In genomic region chr5:122191269-122192063, GRCm38 (mm10) we compare ENCODE assay signal across 22 mouse cellular contexts. TPM values are rescaled to one million over a fixed set of nuclear protein-coding genes. Genes with fewer than 3 reads are reported as not detected.
DNase-seq lines count a peak whose midpoint lies in the region; ATAC-seq and TF ChIP-seq lines count a peak whose summit lies in the region.
"Had no signal": no experiment of that assay in that cellular context is flagged by ENCODE, and none has a peak within 500 bp of the region (broad histone marks: within the 10 kb centered on the region; RNA-seq: fewer than 3 reads in every experiment).

No protein-coding gene starts in this region.

- H3K9me3 ChIP-seq in ES-Bruce4 (replicated peaks; ENCODE audit: control insufficient read depth, insufficient read depth, low read length, poor library complexity, severe bottlenecking): 0 out of 2 replicates have a peak, but pooled peaks cover 3% of the 10 kb centered on the region
- H3K9me3 ChIP-seq in kidney, embryonic 14.5 days (ENCODE audit: control insufficient read depth, low read length): no peaks in the 10 kb centered on the region
- H3K9me3 ChIP-seq: midbrain, embryonic 12.5 days; neural tube, embryonic 13.5 days had no signal

- H3K4me3 ChIP-seq in ES-Bruce4 (ENCODE audit: low read depth, low read length): no peak overlapping the region
- no peak overlapping the region for H3K4me3 ChIP-seq in kidney, embryonic 14.5 days (ENCODE audit: low read length)
- H3K4me3 ChIP-seq: layer of hippocampus, adult 2 months; midbrain, embryonic 12.5 days; neural tube, embryonic 13.5 days had no signal

- peak; percentile 95 for DNase-seq in R1 (ENCODE audit: low read depth, low spot score)
- DNase-seq in kidney, postnatal 4 days: peak; percentile 44 to 68
- no peak for DNase-seq in layer of hippocampus, adult 18-20 months (ENCODE audit: low spot score in 2 of 2)
- no peak for DNase-seq in cerebellum, postnatal 4 days (ENCODE audit: low spot score in 2 of 2)
- DNase-seq: adrenal gland, postnatal 36 days; cerebellum, postnatal 10 days; heart, postnatal 4 days; left cerebral cortex, postnatal 4 days; lung, adult 2 months; right cerebral cortex, postnatal 14 days had no signal

- no peaks in the 10 kb centered on the region for H3K27me3 ChIP-seq in ES-Bruce4 (ENCODE audit: control insufficient read depth, insufficient read depth, low read length, poor library complexity, severe bottlenecking)
- H3K27me3 ChIP-seq in kidney, embryonic 14.5 days (ENCODE audit: control insufficient read depth, insufficient read depth, low read length): no peaks in the 10 kb centered on the region
- H3K27me3 ChIP-seq: midbrain, embryonic 12.5 days; neural tube, embryonic 13.5 days had no signal

- no peaks in the 10 kb centered on the region for H3K36me3 ChIP-seq in ES-Bruce4 (ENCODE audit: control insufficient read depth, insufficient read depth, low read length, poor library complexity, severe bottlenecking)
- no peaks in the 10 kb centered on the region for H3K36me3 ChIP-seq in kidney, embryonic 14.5 days (ENCODE audit: control insufficient read depth, insufficient read depth, low read length)
- H3K36me3 ChIP-seq: midbrain, embryonic 12.5 days; neural tube, embryonic 13.5 days had no signal

- 54% methylated on average over 12 of the region's 12 CpGs for WGBS in kidney, embryonic 14.5 days

- H3K9ac ChIP-seq in ES-Bruce4 (ENCODE audit: low read depth, poor library complexity, severe bottlenecking): no peak overlapping the region
- no peak overlapping the region for H3K9ac ChIP-seq in kidney, embryonic 14.5 days (ENCODE audit: low read depth, low read length)
- H3K9ac ChIP-seq: midbrain, embryonic 12.5 days; neural tube, embryonic 13.5 days had no signal

- no peak for TF ChIP-seq CTCF in ES-Bruce4 (IDR thresholded peaks at IDR 0.05; ENCODE audit: low read depth, low read length)

- TF ChIP-seq EP300 in ES-Bruce4 (IDR thresholded peaks at IDR 0.05; ENCODE audit: insufficient read depth, low read depth, low read length): peak; percentile 99

- peak; percentile 43; the same call in 1 of the 2 replicates for ATAC-seq in kidney, embryonic 14.5 days (ENCODE audit: low FRiP score, low TSS enrichment)
- no peak for ATAC-seq in erythroid progenitor cell, adult 5-6 weeks (replicated peaks; ENCODE audit: low FRiP score, poor library complexity, severe bottlenecking)
- ATAC-seq: forebrain, embryonic 14.5 days; hindbrain, embryonic 16.5 days had no signal

- TF ChIP-seq POLR2A in ES-Bruce4 (IDR thresholded peaks at IDR 0.05; ENCODE audit: insufficient read depth, low read length): no peak

- H3K27ac ChIP-seq in ES-Bruce4 (ENCODE audit: insufficient read depth, low read length): peak overlapping the region; percentile 84
- H3K27ac ChIP-seq in kidney, embryonic 14.5 days (ENCODE audit: low read depth, low read length): no peak overlapping the region
- H3K27ac ChIP-seq: layer of hippocampus, adult 2 months; macrophage; midbrain, embryonic 12.5 days; neural tube, embryonic 13.5 days had no signal

- peaks cover 7% of the 10 kb centered on the region for H3K4me1 ChIP-seq in ES-Bruce4 (ENCODE audit: control insufficient read depth, insufficient read depth, low read length)
- no peaks in the 10 kb centered on the region for H3K4me1 ChIP-seq in kidney, embryonic 14.5 days (ENCODE audit: control insufficient read depth, insufficient read depth, low read length)
- H3K4me1 ChIP-seq: midbrain, embryonic 12.5 days; neural tube, embryonic 13.5 days had no signal

- no peak overlapping the region for H3K4me2 ChIP-seq in kidney, embryonic 14.5 days (replicated peaks; ENCODE audit: low read depth, low read length)
- H3K4me2 ChIP-seq: midbrain, embryonic 12.5 days; neural tube, embryonic 13.5 days had no signal

RNA-seq across cellular contexts. Expression of gene Hvcn1, which starts 15.1 kb away (rescaled TPM):
- 10.6 and 11.8 TPM in 2 replicates for polyA plus RNA-seq in ES-Bruce4 (2011; ENCODE audit: insufficient read depth, insufficient read length, low read depth, missing spikeins)
- 12.7 TPM in 2 replicates for polyA plus RNA-seq in kidney, embryonic 14.5 days (2014; fragmentation: Nextera tagmentation; extraction: Ambion mirVana)
- 1 to 10 TPM; 2.4 to 3.1 TPM for total RNA-seq in layer of hippocampus, adult 18-20 months (2021)
- 24.9 and 29.8 TPM in 2 replicates for total RNA-seq in erythroid progenitor cell, adult 5-6 weeks (2015; ENCODE audit: low replicate concordance)
- 15.7 and 17.3 TPM in 2 replicates for total RNA-seq in erythroid progenitor cell, adult 5-6 weeks (2017; ENCODE audit: low replicate concordance)

RNA-seq across cellular contexts. Expression of gene Ppp1cc, which starts 33.4 kb away (rescaled TPM):
- polyA plus RNA-seq in ES-Bruce4 (2011; ENCODE audit: insufficient read depth, insufficient read length, low read depth, missing spikeins): 437 and 458 TPM in 2 replicates
- 281 and 296 TPM in 2 replicates for polyA plus RNA-seq in kidney, embryonic 14.5 days (2014; fragmentation: Nextera tagmentation; extraction: Ambion mirVana)
- 100 to 1,000 TPM; 189 to 219 TPM for total RNA-seq in layer of hippocampus, adult 18-20 months (2021)
- total RNA-seq in erythroid progenitor cell, adult 5-6 weeks (2015; ENCODE audit: low replicate concordance): 310 and 340 TPM in 2 replicates
- 91.1 and 263 TPM in 2 replicates for total RNA-seq in erythroid progenitor cell, adult 5-6 weeks (2017; ENCODE audit: low replicate concordance)

RNA-seq across cellular contexts. Expression of gene Ccdc63, which starts 50.8 kb away (rescaled TPM):
- polyA plus RNA-seq in ES-Bruce4 (2011; ENCODE audit: insufficient read depth, insufficient read length, low read depth, missing spikeins): 2.4 and 3.0 TPM in 2 replicates
- polyA plus RNA-seq in kidney, embryonic 14.5 days (2014; fragmentation: Nextera tagmentation; extraction: Ambion mirVana): 0.31 and 0.36 TPM in 2 replicates
- 1 to 10 TPM in 1 of 2 experiments, under 1 TPM in 1; 0.68 to 1.0 TPM for total RNA-seq in layer of hippocampus, adult 18-20 months (2021)
- total RNA-seq in erythroid progenitor cell, adult 5-6 weeks (2015; ENCODE audit: low replicate concordance): not detected in 2 replicates
- total RNA-seq in erythroid progenitor cell, adult 5-6 weeks (2017; ENCODE audit: low replicate concordance): not detected in 2 replicates
- total RNA-seq: adrenal gland, postnatal 36 days; gastrocnemius, adult 18-20 months; liver, adult 2 months had no signal
- polyA plus RNA-seq: forebrain, embryonic 14.5 days; liver, adult 2 months; midbrain, embryonic 12.5 days; stomach, embryonic 16.5 days had no signal

Comparison
In these comparisons a context has a peak if more than half of its experiments do, and no peak if none do; other contexts are left out.
1. DNase-seq: peak in R1 (single experiment) and kidney, postnatal 4 days (2 of 2); none in layer of hippocampus, adult 18-20 months (0 of 2) and cerebellum, postnatal 4 days (0 of 2).
2. RNA of gene Hvcn1, which starts 15.1 kb away (total RNA-seq): 15.7 to 29.8 TPM in erythroid progenitor cell, adult 5-6 weeks; 2.4 to 3.1 TPM in layer of hippocampus, adult 18-20 months; every median in the first group is over 4 times any median in the second.